Mouse (Mus musculus) lung, postnatal 4 days (tissue): Measurements from ENCODE around the gene Ube2c.
A peak's percentile ranks its signal among the peaks of the same experiment; 100 is the strongest.
"Not testable (repeated sequence)": the region's sequence is repeated elsewhere in the genome, so short reads cannot be mapped to it uniquely, and the experiment has no call there.

Experiments
- DNase-seq, 2 experiments: peaks; one replicate each; pipeline ENCODE4 v3.0.0; 2021

Gene Ube2c

GRCm38 (mm10) chr2:164790451-164790850, 20.8 kb downstream of the Ube2c start:
- DNase-seq: peak; percentile 51 to 67

GRCm38 (mm10) chr2:164791841-164792261, 22.2 kb downstream of the Ube2c start:
- DNase-seq: no peak

GRCm38 (mm10) chr2:164792400-164793190, 22.9 kb downstream of the Ube2c start:
- no peak for DNase-seq

- DNase-seq: peak; percentile 61 to 67
Observed at GRCm38 (mm10) chr2:164793236-164793635, 23.5 kb downstream of the Ube2c start.

- DNase-seq: peak in 1 of 2 experiments; percentile 20
Observed at GRCm38 (mm10) chr2:164793772-164794171, 24.1 kb downstream of the Ube2c start.

- peak; percentile 80 to 87 for DNase-seq
Observed at GRCm38 (mm10) chr2:164794293-164794692, 24.6 kb downstream of the Ube2c start.

- no peak for DNase-seq
Observed at GRCm38 (mm10) chr2:164795868-164796267, 26.2 kb downstream of the Ube2c start.

GRCm38 (mm10) chr2:164798554-164798953, 28.9 kb downstream of the Ube2c start:
- not testable (repeated sequence) for DNase-seq

- DNase-seq: no peak
Observed at GRCm38 (mm10) chr2:164800252-164801004, 30.7 kb downstream of the Ube2c start.

GRCm38 (mm10) chr2:164803201-164803920, 33.7 kb downstream of the Ube2c start:
- DNase-seq: no peak

- no peak for DNase-seq
Observed at GRCm38 (mm10) chr2:164803921-164804313, 34.2 kb downstream of the Ube2c start.

GRCm38 (mm10) chr2:164804533-164805331, 35.0 kb downstream of the Ube2c start, which contains the start of the genes Acot8 and Zswim3:
TSS of gene Acot8 (minus strand) at chr2:164804882.
TSS of gene Zswim3 (plus strand) at chr2:164805098.
- DNase-seq: peak; percentile 98 to 99

GRCm38 (mm10) chr2:164805332-164805718, 35.6 kb downstream of the Ube2c start:
- DNase-seq: no peak

GRCm38 (mm10) chr2:164806614-164807013, 36.9 kb downstream of the Ube2c start:
- no peak for DNase-seq

GRCm38 (mm10) chr2:164813557-164813956, 43.9 kb downstream of the Ube2c start:
- no peak for DNase-seq

GRCm38 (mm10) chr2:164815348-164815747, 45.6 kb downstream of the Ube2c start:
- no peak for DNase-seq

GRCm38 (mm10) chr2:164815821-164816220, 46.1 kb downstream of the Ube2c start:
- no peak for DNase-seq

- no peak for DNase-seq
Observed at GRCm38 (mm10) chr2:164817206-164817605, 47.5 kb downstream of the Ube2c start.

- DNase-seq: peak in 1 of 2 experiments; percentile 17
Observed at GRCm38 (mm10) chr2:164817703-164818102, 48.0 kb downstream of the Ube2c start.

- DNase-seq: no peak
Observed at GRCm38 (mm10) chr2:164821060-164821459, 51.4 kb downstream of the Ube2c start.

- DNase-seq: peak; percentile 99 to 100
Observed at GRCm38 (mm10) chr2:164822636-164823165, 53.0 kb downstream of the Ube2c start, which contains the start of gene Zswim1. TSS of gene Zswim1 (plus strand) at chr2:164822686.

- DNase-seq: peak in 1 of 2 experiments; percentile 30
Observed at GRCm38 (mm10) chr2:164823181-164823585, 53.5 kb downstream of the Ube2c start.
